Mouse (Mus musculus): Measurements from ENCODE around the gene Nt5dc2. TPM values are rescaled to one million over a fixed set of nuclear protein-coding genes. Genes with fewer than 3 reads are reported as not detected.

Gene Nt5dc2
- polyA plus RNA-seq, 2 experiments from 2014 or later, result not detected

GRCm38 (mm10) chr14:31169508-31169907 is 38.7 kb downstream of the Nt5dc2 start:
- no peak for ATAC-seq

- no peak for ATAC-seq
Observed at GRCm38 (mm10) chr14:31170963-31171362, 40.1 kb downstream of the Nt5dc2 start.

GRCm38 (mm10) chr14:31171386-31171785 is 40.5 kb downstream of the Nt5dc2 start:
- no peak for ATAC-seq

GRCm38 (mm10) chr14:31171821-31172220 is 41.0 kb downstream of the Nt5dc2 start:
- no peak for ATAC-seq

- ATAC-seq, result no peak
Observed at GRCm38 (mm10) chr14:31172781-31173455, 42.1 kb downstream of the Nt5dc2 start.

GRCm38 (mm10) chr14:31173537-31173936 is 42.7 kb downstream of the Nt5dc2 start:
- no peak for ATAC-seq

- no peak for ATAC-seq
Observed at GRCm38 (mm10) chr14:31177287-31177686, 46.4 kb downstream of the Nt5dc2 start.

- no peak for ATAC-seq
Observed at GRCm38 (mm10) chr14:31177715-31178114, 46.9 kb downstream of the Nt5dc2 start.

- ATAC-seq, result no peak
Observed at GRCm38 (mm10) chr14:31179677-31180365, 49.0 kb downstream of the Nt5dc2 start.

GRCm38 (mm10) chr14:31181512-31181911 is 50.7 kb downstream of the Nt5dc2 start:
- no peak for ATAC-seq

- ATAC-seq, result no peak
Observed at GRCm38 (mm10) chr14:31182786-31183290, 52.0 kb downstream of the Nt5dc2 start.

GRCm38 (mm10) chr14:31183541-31183940 is 52.7 kb downstream of the Nt5dc2 start:
- ATAC-seq, result no peak

GRCm38 (mm10) chr14:31184195-31184594 is 53.3 kb downstream of the Nt5dc2 start:
- ATAC-seq, result no peak

GRCm38 (mm10) chr14:31186656-31187055 is 55.8 kb downstream of the Nt5dc2 start:
- no peak for ATAC-seq

Other genes with a start within 250 kb of the Nt5dc2 start
- not detected for gene Itih4, start 244.6 kb upstream of the Nt5dc2 start, polyA plus RNA-seq (2017; shearing (Covaris generic))
- not detected for gene Itih3, start 207.3 kb upstream of the Nt5dc2 start, polyA plus RNA-seq (2017; shearing (Covaris generic))
- gene Itih1, start 187.8 kb upstream of the Nt5dc2 start, polyA plus RNA-seq (2017; shearing (Covaris generic)), result not detected
- gene Nek4, start 179.7 kb upstream of the Nt5dc2 start, polyA plus RNA-seq (2017; shearing (Covaris generic)), result 1 to 10 TPM; 5.9 to 6.0 TPM
- 10 to 100 TPM; 10.1 to 10.4 TPM for gene Glt8d1, start 129.7 kb upstream of the Nt5dc2 start, polyA plus RNA-seq (2017; shearing (Covaris generic))
- gene Spcs1, start 129.4 kb upstream of the Nt5dc2 start, polyA plus RNA-seq (2017; shearing (Covaris generic)), result 100 to 1,000 TPM; 278 to 298 TPM
- 10 to 100 TPM; 40.1 to 46.0 TPM for gene Pbrm1, start 111.9 kb upstream of the Nt5dc2 start, polyA plus RNA-seq (2017; shearing (Covaris generic))
- gene Gnl3, start 111.9 kb upstream of the Nt5dc2 start, polyA plus RNA-seq (2017; shearing (Covaris generic)), result 10 to 100 TPM; 77.0 to 78.1 TPM
- gene Smim4, start 2.1 kb upstream of the Nt5dc2 start, polyA plus RNA-seq (2017; shearing (Covaris generic)), result 10 to 100 TPM; 66.3 to 68.7 TPM
- 1 to 10 TPM in 1 of 2 experiments, under 1 TPM in 1; 0.91 to 2.7 TPM for gene Stab1, start 37.6 kb downstream of the Nt5dc2 start, polyA plus RNA-seq (2017; shearing (Covaris generic))
- not detected for gene Tnnc1, start 77.3 kb downstream of the Nt5dc2 start, polyA plus RNA-seq (2017; shearing (Covaris generic))
- gene Nisch, start 85.9 kb downstream of the Nt5dc2 start, polyA plus RNA-seq (2017; shearing (Covaris generic)), result 100 to 1,000 TPM; 151 to 190 TPM
- gene Sema3g, start 86.8 kb downstream of the Nt5dc2 start, polyA plus RNA-seq (2017; shearing (Covaris generic)), result not detected
- 10 to 100 TPM; 11.8 to 12.2 TPM for gene Phf7, start 120.3 kb downstream of the Nt5dc2 start, polyA plus RNA-seq (2017; shearing (Covaris generic))
- 10 to 100 TPM; 26.4 to 36.3 TPM for gene Bap1, start 120.4 kb downstream of the Nt5dc2 start, polyA plus RNA-seq (2017; shearing (Covaris generic))
- under 1 TPM in 1 of 2 experiments, not detected in 1; 0.06 TPM for gene Dnah1, start 192.8 kb downstream of the Nt5dc2 start, polyA plus RNA-seq (2017; shearing (Covaris generic))
- gene Capn7, start 205.6 kb downstream of the Nt5dc2 start, polyA plus RNA-seq (2017; shearing (Covaris generic)), result 10 to 100 TPM; 16.0 to 18.3 TPM